Mouse (Mus musculus) megakaryocyte, embryonic 14.5 days (primary cell): ENCODE measurements around the gene Mrps15.

ENCODE experiments used
- FLI1 ChIP-seq: IDR thresholded peaks from 2 replicates; pipeline ENCODE4 v1.6.1; 2012; ENCODE audit warnings: low read length, inconsistent platforms, mixed read lengths
- GATA1 ChIP-seq: IDR thresholded peaks from 3 replicates; pipeline ENCODE4 v1.6.1; 2012; ENCODE audit warnings: mixed read lengths, low read length, inconsistent platforms, borderline replicate concordance

GRCm38 (mm10) chr4:126077833-126078232, 31.1 kb downstream of the Mrps15 start:
- TF ChIP-seq GATA1 = no peak
- no peak for TF ChIP-seq FLI1
